ENCODE assay signal across 8 mouse cellular contexts in the genomic region with DNA sequence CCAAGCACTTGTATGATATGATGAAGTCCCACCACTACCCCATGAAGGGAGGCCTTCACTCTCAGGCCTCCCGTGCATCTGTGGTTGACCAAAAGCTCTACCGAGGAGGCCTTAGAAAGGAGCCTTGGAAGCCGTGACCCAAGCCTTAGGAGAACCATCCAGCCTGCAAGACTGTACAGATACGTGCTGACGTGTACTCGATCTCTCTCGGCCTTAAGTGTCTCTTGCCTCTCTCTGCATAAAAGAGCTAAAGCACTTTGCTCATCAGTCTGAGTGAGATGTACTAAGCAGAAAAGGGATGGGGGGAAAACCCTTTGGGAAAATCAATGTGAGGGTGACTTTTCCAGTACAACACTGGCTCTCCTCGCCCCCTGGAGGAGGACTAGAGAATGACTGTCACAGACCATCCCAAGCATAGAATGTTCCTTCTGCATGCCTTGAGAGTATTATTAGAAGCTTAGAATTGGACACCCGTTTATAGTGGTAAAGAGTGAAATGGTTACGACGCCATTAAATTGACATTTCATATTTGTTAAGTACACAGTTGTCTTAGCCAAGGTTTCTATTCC. TPM values are rescaled to one million over a fixed set of nuclear protein-coding genes. Genes with fewer than 3 reads are reported as not detected.
DNase-seq lines count a peak whose midpoint lies in the region; ATAC-seq and TF ChIP-seq lines count a peak whose summit lies in the region.

No protein-coding gene starts in this region.

- H3K4me1 ChIP-seq in liver, postnatal 0 days (ENCODE audit: insufficient read depth): peaks cover 32% of the 10 kb centered on the region
- no peaks in the 10 kb centered on the region for H3K4me1 ChIP-seq in neural tube, embryonic 15.5 days

- ATAC-seq in liver, postnatal 0 days: no peak
- ATAC-seq in neural tube, embryonic 15.5 days (ENCODE audit: low FRiP score): no peak

- no peak overlapping the region for H3K27ac ChIP-seq in gastrocnemius, adult 2 months
- peak overlapping the region; percentile 60 for H3K27ac ChIP-seq in liver, postnatal 0 days (ENCODE audit: low read depth)
- H3K27ac ChIP-seq in neural tube, embryonic 15.5 days (replicated peaks): no peak overlapping the region

- no peaks in the 10 kb centered on the region for H3K9me3 ChIP-seq in liver, postnatal 0 days (ENCODE audit: low read length)
- no peaks in the 10 kb centered on the region for H3K9me3 ChIP-seq in neural tube, embryonic 15.5 days (replicated peaks)

- no peaks in the 10 kb centered on the region for H3K27me3 ChIP-seq in liver, postnatal 0 days (ENCODE audit: insufficient read depth, low read length)
- H3K27me3 ChIP-seq in neural tube, embryonic 15.5 days (replicated peaks): no peaks in the 10 kb centered on the region

- no peak for TF ChIP-seq POLR2A in brain, embryonic 14.5 days (IDR thresholded peaks at IDR 0.05; ENCODE audit: borderline replicate concordance, extremely low read depth, insufficient read depth, insufficient read length, poor library complexity, severe bottlenecking)

- H3K9ac ChIP-seq in liver, postnatal 0 days (replicated peaks): no peak overlapping the region
- H3K9ac ChIP-seq in neural tube, embryonic 15.5 days (replicated peaks): no peak overlapping the region

- peak; percentile 35 for DNase-seq in gastrocnemius, adult 2 months
- no peak for DNase-seq in gastrocnemius, postnatal 25 days
- peak; percentile 63 for DNase-seq in testis, postnatal 10 days (ENCODE audit: low spot score)
- DNase-seq in testis, postnatal 14 days (ENCODE audit: low spot score): no peak
- no peak for DNase-seq in brain, embryonic 14.5 days (ENCODE audit: low read depth)
- DNase-seq in liver, postnatal 0 days: peak; percentile 61
- no peak for DNase-seq in Muller cell, postnatal 12 days (ENCODE audit: inconsistent ontology term)

- no peaks in the 10 kb centered on the region for H3K36me3 ChIP-seq in liver, postnatal 0 days (replicated peaks; ENCODE audit: insufficient read depth, low read length)
- no peaks in the 10 kb centered on the region for H3K36me3 ChIP-seq in neural tube, embryonic 15.5 days

- TF ChIP-seq EP300 in liver, postnatal 0 days (IDR thresholded peaks at IDR 0.05; ENCODE audit: low read depth): no peak

- no peak overlapping the region for H3K4me3 ChIP-seq in gastrocnemius, adult 2 months
- no peak overlapping the region for H3K4me3 ChIP-seq in liver, postnatal 0 days (ENCODE audit: low read depth, low read length)
- no peak overlapping the region for H3K4me3 ChIP-seq in neural tube, embryonic 15.5 days (replicated peaks)

- 69% methylated on average over 11 of the region's 11 CpGs for WGBS in liver, postnatal 0 days (ENCODE audit: insufficient replicate concordance)
- WGBS in neural tube, embryonic 15.5 days: 85% methylated on average over 11 of the region's 11 CpGs

- intact Hi-C loops in gastrocnemius, adult 2 months (cut with DNase I): loop anchor here (1.0 kb wide), 1 partner anchor 115 kb away; no protein-coding TSS in a partner anchor

- H3K4me2 ChIP-seq in liver, postnatal 0 days (ENCODE audit: low read depth, low read length): no peak overlapping the region
- H3K4me2 ChIP-seq in neural tube, embryonic 15.5 days: no peak overlapping the region

- TF ChIP-seq CTCF in gastrocnemius, adult 2 months (IDR thresholded peaks at IDR 0.05): peak; percentile 75
- TF ChIP-seq CTCF in brain, embryonic 14.5 days (IDR thresholded peaks at IDR 0.05; ENCODE audit: borderline replicate concordance, extremely low read depth, insufficient read depth, insufficient read length): peak; percentile 37; the same call in 1 of the 2 replicates
- peak; percentile 85 for TF ChIP-seq CTCF in liver, postnatal 0 days (IDR thresholded peaks at IDR 0.05; ENCODE audit: low read depth)

RNA-seq across cellular contexts. Expression of gene Gng12, which starts 59.0 kb away (rescaled TPM):
- 10 to 100 TPM; 28.0 to 28.9 TPM for total RNA-seq in gastrocnemius, adult 2 months (2021)
- 10 to 100 TPM; 23.8 to 32.3 TPM for total RNA-seq in gastrocnemius, postnatal 25 days (2021)
- polyA plus RNA-seq in brain, embryonic 14.5 days (2012; rRNA removed): 12.5 and 23.2 TPM in 2 replicates
- polyA plus RNA-seq in liver, postnatal 0 days (2015; fragmentation: Nextera tagmentation; extraction: Ambion mirVana): 39.0 and 39.4 TPM in 2 replicates
- 65.9 and 75.1 TPM in 2 replicates for polyA plus RNA-seq in neural tube, embryonic 15.5 days (2015; fragmentation: Nextera tagmentation; extraction: Ambion mirVana)

Comparison
In these comparisons a context has a peak if more than half of its experiments do, and no peak if none do; other contexts are left out.
1. DNase-seq: peak in gastrocnemius, adult 2 months (single experiment), testis, postnatal 10 days (single experiment) and liver, postnatal 0 days (single experiment); none in gastrocnemius, postnatal 25 days (single experiment), testis, postnatal 14 days (single experiment), brain, embryonic 14.5 days (single experiment) and Muller cell, postnatal 12 days (single experiment).
2. Peak in every context shown above with its lines, with median percentiles within 50 percentile points of each other: CTCF ChIP-seq.